Mouse (Mus musculus) adrenal gland (tissue): Measurements from ENCODE around the gene Cnpy3.
"Not testable (repeated sequence)": the region's sequence is repeated elsewhere in the genome, so short reads cannot be mapped to it uniquely, and the experiment has no call there.

Experiments used
- intact Hi-C: fragments of 180-260 bp; cut with DNase I; formaldehyde crosslinking; loops from one replicate; pipeline ENCODE4 v1.15.1; 2025
- long read RNA-seq, 2 experiments: library from polyadenylated mRNA; unstranded; transcript quantifications; one replicate each; pipeline ENCODE4 v2.0.0; 2020; ENCODE audit warnings: borderline replicate concordance in 1 of 2; ENCODE audit not compliant: insufficient replicate concordance in 1 of 2

Gene Cnpy3
- long read RNA-seq, experiment 1, transcript Cnpy3-201 (6 exons, 1,908 nt): major isoform, 91 of 100 reads
- long read RNA-seq, experiment 1, partial matches to known transcripts: 0 of 100 reads
- long read RNA-seq, experiment 1, other reads (novel, unspliced or antisense): 6 of 100 reads
- long read RNA-seq, experiment 2, transcript Cnpy3-201 (6 exons, 1,908 nt): major isoform, 77 of 89 reads
- long read RNA-seq, experiment 2, partial matches to known transcripts: 0 of 89 reads
- long read RNA-seq, experiment 2, other reads (novel, unspliced or antisense): 7 of 89 reads

DNA sequence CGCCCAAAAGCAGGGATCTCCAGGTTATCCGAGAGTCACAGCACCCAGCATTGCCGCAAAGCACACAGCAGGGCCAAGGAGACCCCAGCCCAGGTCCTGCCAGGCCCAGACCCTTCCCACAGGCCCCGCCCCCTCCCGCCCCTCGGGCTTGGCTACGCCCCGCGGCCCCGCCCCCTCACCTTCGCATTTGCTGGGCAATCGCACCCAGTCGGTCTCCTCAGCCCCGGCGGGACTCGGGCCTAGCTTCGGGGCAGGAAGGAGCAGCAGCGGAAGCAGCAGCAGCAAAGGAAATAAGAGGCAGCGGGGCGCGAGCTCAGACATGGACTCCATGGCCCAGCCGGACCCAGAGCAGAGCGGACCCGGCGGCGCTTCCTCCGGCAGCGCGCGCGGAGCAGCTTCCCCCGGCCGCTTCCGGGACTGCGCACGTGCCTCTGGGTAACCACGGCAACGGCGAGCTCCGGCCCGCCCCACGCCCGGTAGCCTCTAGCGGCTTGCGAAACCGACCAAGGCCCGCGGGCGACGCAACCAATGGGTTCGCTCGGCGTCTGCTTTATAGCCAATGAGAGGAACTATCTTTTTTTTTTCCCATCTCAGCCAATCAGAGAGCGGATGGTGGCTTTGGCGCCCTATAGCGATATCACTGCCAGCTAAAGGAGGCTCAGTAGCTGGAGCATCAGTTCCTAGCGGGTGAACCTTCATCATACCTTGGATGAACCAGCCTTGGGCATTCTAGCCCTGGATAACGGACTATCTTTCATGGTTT is at the start of gene Cnpy3:
Gene Cnpy3, minus strand, starts transcription at position 421 of the 763 bp plus-strand sequence.
- intact Hi-C loops: no loop called here

DNA sequence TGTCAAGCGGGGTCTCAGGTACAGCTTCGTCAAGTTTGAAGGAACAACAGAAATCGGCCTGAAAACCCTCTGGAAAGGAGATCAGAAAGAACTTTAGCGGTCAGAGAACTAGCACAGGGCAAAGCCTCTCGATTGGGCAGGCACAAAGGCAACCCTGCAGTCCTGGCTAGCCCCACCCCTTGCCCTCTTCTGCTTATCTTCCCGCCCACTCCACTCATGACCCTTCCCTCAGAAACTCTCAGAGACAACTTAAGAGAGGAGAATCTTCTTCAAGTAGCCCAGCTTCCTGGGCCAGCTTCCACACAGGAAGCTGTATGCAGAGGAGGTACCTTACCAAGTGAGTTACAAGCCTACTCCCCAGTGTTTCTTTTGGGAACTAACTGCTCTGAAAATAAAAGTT is 49.7 kb upstream of the Cnpy3 start:
- intact Hi-C loops: no loop called here

DNA sequence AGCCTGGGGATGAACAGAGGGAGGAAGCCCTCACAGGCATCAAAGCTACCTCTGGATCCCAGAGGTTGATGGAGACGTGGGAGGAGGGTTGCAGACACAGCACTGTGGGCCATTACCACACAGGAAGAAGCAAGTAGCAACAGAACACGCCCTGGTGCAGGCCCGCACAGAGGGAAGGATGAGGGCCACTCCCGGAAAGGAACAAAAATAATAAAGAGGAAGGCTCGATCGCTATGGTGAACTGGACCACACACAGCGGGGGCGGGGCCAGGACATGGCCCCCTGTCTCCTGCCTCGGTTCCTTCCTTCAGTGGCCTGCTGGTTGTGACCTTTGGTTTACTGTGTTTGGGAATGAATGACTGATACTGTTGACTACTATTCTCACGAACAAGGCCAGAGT is 47.7 kb upstream of the Cnpy3 start:
- intact Hi-C loops: no loop called here

DNA sequence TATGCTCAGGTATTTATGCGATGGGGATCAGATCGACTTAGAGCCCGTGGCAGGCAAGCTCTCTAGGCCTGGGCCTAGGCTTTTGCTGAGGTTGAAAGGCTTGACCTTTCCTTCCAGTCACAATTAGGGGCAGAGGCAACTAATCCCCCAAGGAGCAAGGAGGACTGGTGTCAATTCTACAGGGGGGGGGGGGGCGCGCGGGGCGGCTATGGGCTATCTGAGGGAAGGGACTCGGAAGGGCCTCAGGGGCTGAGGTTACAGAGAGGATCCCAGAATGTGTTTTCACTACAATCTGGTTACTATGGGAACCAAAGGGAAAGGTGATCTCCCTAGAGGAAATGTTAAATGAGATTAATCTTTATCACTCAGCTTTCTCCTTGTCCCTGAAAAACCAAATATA is 45.4 kb upstream of the Cnpy3 start:
- intact Hi-C loops: no loop called here

DNA sequence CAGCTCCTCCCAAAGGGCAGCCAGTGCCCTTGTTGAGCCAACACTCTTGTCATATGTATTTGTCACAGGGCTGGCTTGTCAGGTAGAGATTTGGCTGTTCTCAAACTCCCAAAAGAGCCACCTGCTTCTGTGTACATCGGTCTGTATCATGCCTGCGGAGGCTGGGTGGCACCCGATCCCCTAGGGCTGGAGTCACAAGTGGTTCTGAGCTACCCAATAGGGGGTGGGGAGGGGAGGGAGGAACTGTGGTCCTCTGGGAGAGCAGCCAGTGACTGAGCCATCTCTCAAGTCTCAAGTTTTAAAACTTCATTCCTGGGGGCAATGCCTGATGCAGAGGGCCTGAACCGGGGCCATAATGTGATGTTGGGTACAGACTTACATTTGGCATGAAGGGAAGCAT is 44.7 kb upstream of the Cnpy3 start:
- intact Hi-C loops: no loop called here

DNA sequence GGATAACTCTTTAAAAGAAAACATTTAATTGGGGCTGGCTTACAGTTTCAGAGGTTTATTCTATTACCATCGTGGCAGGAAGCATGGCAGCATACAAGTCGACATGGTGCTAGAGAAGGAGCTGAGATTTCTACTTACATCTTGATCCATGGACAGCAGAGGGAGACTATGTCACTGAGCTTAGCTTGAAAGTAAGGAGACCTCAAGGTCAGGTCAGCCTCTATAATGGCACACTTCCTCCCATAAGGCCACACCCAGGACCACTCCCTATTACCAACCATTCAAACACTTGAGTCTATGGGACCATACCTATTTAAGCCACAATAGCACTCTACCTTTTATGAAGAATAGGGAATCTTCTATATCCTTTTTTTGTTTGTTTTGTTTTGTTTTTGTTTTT is 40.9 kb upstream of the Cnpy3 start:
- intact Hi-C loops: no loop called here

- intact Hi-C loops: not testable (repeated sequence)
These were observed 36.0 kb upstream of the Cnpy3 start for GRCm38 (mm10) chr17:46787974-46788373.

DNA sequence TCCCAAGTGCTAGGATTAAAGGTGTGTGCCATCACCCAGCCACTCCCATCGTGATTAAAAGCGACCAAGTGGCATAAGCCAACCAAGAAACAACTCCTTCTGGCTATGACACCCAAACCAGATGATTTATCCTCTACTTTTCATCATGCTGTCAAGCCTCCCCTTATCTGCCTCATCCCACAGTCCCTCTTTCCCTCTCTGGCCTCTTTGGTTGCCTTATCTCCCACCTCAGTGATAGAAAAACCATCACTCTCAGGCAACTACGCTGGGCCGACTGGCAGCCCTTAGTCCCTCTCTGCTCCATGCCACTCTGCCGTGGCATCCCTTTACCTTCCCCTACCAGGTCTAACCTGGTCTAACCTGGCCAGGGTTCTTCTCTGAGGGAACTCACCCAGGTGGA is 34.9 kb upstream of the Cnpy3 start:
- intact Hi-C loops: no loop called here

DNA sequence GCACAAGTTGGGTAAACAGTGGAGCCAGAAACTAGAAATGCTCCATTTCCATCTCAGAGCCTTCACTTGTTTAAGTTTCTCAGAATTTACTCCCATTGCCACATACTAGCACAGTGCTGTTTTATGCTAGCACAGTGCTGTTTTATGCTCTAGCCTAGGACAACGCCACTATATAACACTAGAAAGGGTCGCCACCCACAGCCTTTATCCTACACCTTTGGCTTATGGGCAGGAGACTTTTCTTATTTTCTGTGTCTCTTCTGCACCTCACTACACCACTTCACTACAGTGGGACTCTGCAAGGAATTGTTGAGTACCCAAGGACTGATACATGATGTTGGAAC is 31.2 kb upstream of the Cnpy3 start:
- intact Hi-C loops: loop anchor here (5.0 kb wide), 1 partner anchor 109 kb away; the partner anchor contains the start of gene Tbcc

DNA sequence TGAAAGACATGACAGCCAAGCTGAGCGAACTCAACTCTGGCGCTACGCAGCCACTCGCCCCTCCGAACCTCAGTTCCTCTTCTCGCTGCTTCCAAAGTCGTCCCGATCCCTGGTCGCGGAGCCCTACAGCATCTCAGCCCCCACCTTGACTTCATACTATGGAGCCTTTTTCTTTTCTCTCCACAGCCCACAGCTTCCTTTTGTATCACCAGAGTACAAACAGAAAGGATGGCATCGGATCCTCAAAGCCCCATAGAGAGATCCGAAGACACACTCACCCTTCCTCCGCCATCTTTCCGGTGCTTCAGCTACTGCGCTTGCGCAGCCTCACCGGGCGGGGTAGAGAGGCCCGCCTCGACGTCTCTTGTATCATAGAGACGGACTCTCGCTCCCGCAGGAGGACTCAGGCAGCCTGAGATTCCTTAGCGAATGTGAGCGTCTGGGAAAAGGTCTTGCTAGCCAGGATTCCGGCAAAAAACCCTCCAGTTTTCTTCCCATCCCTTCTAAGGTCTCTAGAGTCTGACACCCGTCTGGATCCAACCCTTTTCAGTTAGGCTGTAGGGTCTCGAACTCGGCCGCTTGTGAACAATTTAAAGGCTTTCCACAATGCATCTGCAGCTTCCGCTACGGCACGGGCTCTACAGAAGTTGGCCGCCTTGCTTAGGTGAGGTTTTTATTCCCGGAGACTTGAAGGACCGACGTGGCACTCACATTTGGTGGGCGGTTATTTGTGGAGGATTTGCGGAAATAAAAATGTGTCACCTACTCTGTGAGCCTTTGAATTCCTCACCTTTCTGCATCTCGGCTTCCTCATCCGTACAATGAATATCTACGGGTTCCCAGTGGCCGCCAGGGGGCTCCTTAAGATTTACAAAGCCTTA is 30.6 kb upstream of the Cnpy3 start, which contains the start of gene Rpl7l1:
Gene Rpl7l1, minus strand, starts transcription at position 332 of the 881 bp plus-strand sequence.
- intact Hi-C loops: loop anchor here (5.0 kb wide), 1 partner anchor 110 kb away; the partner anchor contains the start of gene Tbcc

DNA sequence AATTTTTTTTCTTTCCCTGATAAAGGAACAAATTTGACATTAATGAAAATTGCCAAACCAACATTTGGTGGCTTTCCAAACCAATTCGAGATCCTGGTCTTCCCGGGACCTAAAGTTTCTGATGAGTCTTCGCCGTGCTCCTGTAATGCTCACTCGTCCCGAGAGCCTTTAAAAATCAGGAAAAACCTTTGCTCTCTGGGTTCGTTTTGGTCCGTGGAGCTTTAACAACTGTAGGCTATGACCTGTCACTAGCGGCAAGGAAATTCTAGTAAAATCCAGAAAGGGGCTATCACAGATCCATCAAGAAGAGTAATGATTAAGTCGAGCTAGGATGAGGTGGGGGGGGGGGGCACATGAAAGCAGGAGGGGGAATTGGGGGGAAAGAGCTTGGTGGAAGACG is 29.9 kb upstream of the Cnpy3 start:
- intact Hi-C loops: loop anchor here (5.0 kb wide), 1 partner anchor 110 kb away; the partner anchor contains the start of gene Tbcc

DNA sequence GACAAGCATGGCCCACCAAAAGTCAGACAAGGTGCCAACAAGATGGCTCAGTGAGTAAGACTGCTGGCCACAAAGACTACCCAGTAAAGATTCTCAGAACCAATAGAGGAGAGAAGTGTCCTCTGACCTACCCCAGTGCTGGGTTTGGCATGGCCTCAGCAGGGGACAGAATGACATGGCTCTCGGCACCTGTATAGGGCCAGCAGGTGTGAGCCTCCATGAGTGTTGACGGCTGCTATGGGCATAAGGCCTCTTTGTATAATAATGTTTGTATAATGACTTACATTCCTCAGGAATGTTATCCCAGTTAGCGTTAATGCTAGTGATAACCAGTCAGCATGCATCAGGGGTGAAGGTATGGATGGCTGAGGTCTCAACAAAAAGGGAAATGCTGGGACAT is 24.1 kb upstream of the Cnpy3 start:
- intact Hi-C loops: no loop called here

DNA sequence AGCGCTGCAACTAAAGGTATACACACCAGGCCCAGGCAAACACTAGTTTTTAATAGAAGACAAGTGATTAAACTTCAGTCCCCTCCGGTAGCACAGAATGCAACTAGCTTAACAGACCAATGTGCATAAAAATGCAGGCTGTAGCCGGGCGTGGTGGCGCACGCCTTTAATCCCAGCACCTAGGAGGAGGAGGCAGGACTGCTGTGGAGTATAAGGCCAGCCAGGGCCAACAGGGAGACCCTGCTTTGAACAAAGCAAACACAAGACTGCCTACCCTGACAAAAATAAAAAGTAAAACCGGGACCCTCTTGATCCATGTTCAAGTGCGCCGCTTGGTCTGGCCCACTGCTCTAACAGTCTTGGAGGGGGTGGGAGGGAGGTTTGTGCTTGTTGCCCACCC is 23.1 kb upstream of the Cnpy3 start:
- intact Hi-C loops: no loop called here

GRCm38 (mm10) chr17:46774131-46774472 is 22.1 kb upstream of the Cnpy3 start:
- intact Hi-C loops: no loop called here

GRCm38 (mm10) chr17:46773278-46774130 is 21.5 kb upstream of the Cnpy3 start:
- intact Hi-C loops: no loop called here

GRCm38 (mm10) chr17:46772404-46773277 is 20.6 kb upstream of the Cnpy3 start, which contains the start of gene 2310039H08Rik:
TSS of gene 2310039H08Rik (plus strand) at chr17:46772635.
- intact Hi-C loops: no loop called here

DNA sequence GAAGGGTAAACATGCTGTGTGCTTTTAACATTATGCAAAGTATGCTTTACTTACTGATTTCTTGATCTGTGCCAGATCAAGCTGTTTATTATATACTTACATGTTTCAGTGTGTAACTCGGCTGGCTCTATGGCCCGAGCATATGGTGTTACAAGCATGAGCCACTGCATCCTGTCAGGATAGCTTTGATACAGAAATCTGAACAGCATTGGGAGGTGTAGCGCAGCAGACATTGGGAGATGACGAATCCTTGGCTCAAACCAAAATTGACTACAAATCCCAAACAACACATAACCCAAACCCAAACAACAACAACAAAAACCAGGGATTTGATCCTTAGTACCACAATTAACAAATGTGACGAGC is 20.0 kb upstream of the Cnpy3 start:
- intact Hi-C loops: no loop called here

GRCm38 (mm10) chr17:46771616-46772015 is 19.6 kb upstream of the Cnpy3 start:
- intact Hi-C loops: no loop called here

DNA sequence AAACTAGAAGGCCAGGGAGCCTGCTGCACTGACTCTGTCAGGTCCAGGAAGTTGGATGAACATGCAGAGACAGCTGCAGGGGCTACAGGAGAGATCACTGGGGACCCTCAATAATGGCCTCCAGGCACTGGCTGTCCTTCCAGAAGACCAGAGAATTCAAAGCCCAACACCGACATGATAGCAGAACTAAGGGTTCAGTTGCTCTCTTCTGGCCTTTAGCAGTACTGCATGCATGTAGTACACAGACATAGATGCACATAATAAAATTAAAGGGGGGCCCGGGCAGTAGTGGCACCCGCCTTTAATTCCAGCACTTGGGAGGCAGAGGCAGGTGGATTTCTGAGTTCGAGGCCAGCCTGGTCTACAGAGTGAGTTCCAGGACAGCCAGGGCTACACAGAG is 19.0 kb upstream of the Cnpy3 start:
- intact Hi-C loops: no loop called here

GRCm38 (mm10) chr17:46770546-46770945 is 18.5 kb upstream of the Cnpy3 start:
- intact Hi-C loops: no loop called here
